Mouse (Mus musculus): ENCODE data around the gene Ptger3.

- TF ChIP-seq CTCF (IDR thresholded peaks at IDR 0.05; ENCODE audit: control insufficient read depth, insufficient read depth, insufficient read length) (no peak), USF1 (IDR thresholded peaks at IDR 0.05; ENCODE audit: low read depth) (no peak), MYOD1 (IDR thresholded peaks at IDR 0.05; ENCODE audit: control insufficient read depth, insufficient read length, low read depth) (no peak), MAX (IDR thresholded peaks at IDR 0.05) (no peak), CEBPB (IDR thresholded peaks at IDR 0.05; ENCODE audit: low read depth) (no peak)
Measured at GRCm38 (mm10) chr3:157565196-157565595, 1.5 kb upstream of the Ptger3 start.

Data from C2C12 (cell line).